Mouse (Mus musculus) stomach, embryonic 14.5 days (tissue): ENCODE measurements around the gene Pbx1. TPM values are rescaled to one million over a fixed set of nuclear protein-coding genes. Genes with fewer than 3 reads are reported as not detected.

Experiments
- ATAC-seq: fragments of 200-750 bp; cut with Nextera tagmentation; 2 replicates; pipeline ENCODE4 v1.8.0; 2017; ENCODE audit warnings: low read depth, moderate TSS enrichment; ENCODE audit not compliant: insufficient number of reproducible peaks, insufficient read depth, low FRiP score
- H3K27ac ChIP-seq: fragments of 300-500 bp; sonication (generic); 2 replicates; pipeline ENCODE4 v1.5.1; 2014; ENCODE audit warnings: mild to moderate bottlenecking, low read length, moderate library complexity, mixed read lengths
- H3K27me3 ChIP-seq: fragments of 300-500 bp; sonication (generic); 2 replicates; pipeline ENCODE4 v1.6.1; 2014; ENCODE audit warnings: low read length, control low read depth, mixed read lengths; ENCODE audit not compliant: control insufficient read depth, insufficient read depth
- H3K36me3 ChIP-seq: fragments of 300-500 bp; sonication (generic); 2 replicates; pipeline ENCODE4 v1.6.1; 2014; ENCODE audit warnings: mild to moderate bottlenecking, control low read depth, low read length, moderate library complexity, mixed read lengths; ENCODE audit not compliant: control insufficient read depth, insufficient read depth
- H3K4me1 ChIP-seq: fragments of 300-500 bp; sonication (generic); 2 replicates; pipeline ENCODE4 v1.6.1; 2014; ENCODE audit warnings: low read length, control low read depth, mixed read lengths; ENCODE audit not compliant: control insufficient read depth, insufficient read depth
- H3K4me2 ChIP-seq: fragments of 300-500 bp; sonication (generic); replicated peaks from 2 replicates; pipeline ENCODE4 v1.6.1; 2014; ENCODE audit warnings: low read depth, low read length, control low read depth
- H3K4me3 ChIP-seq: fragments of 300-500 bp; sonication (generic); 2 replicates; pipeline ENCODE4 v1.5.1; 2014; ENCODE audit warnings: low read depth, low read length, control low read depth
- H3K9ac ChIP-seq: fragments of 300-500 bp; sonication (generic); replicated peaks from 2 replicates; pipeline ENCODE4 v1.6.1; 2014; ENCODE audit warnings: low read depth, mild to moderate bottlenecking, control low read depth, low read length, moderate library complexity, mixed read lengths
- H3K9me3 ChIP-seq: fragments of 300-500 bp; sonication (generic); 2 replicates; pipeline ENCODE4 v1.6.1; 2016; ENCODE audit warnings: low read depth, low read length, control low read depth; ENCODE audit not compliant: control insufficient read depth
- WGBS: fragments of 180-500 bp; shearing (Covaris S2); extraction: QIAGEN DNeasy Blood & Tissue Kit; methylation state at CpG from one replicate; pipeline ENCODE4 v1.1.7; 2014; 5-methylcytosine and 5-hydroxymethylcytosine counted together
- polyA plus RNA-seq: library from polyadenylated mRNA; unstranded; fragments of >200 nt; fragmentation: Nextera tagmentation; extraction: Ambion mirVana; gene quantifications from 2 replicates; pipeline ENCODE4 v1.2.1, GENCODE M21; 2014

Gene Pbx1
- polyA plus RNA-seq, 1 experiment from 2014 or later = 64.1 TPM

- WGBS = 25% methylated on average over 3 of the region's 3 CpGs
- ATAC-seq = no peak
- H3K27ac ChIP-seq = no peak overlapping the region
- H3K9me3 ChIP-seq = no peaks in the 10 kb centered on the region
- H3K36me3 ChIP-seq = peaks cover 2% of the 10 kb centered on the region; the same call in 1 of the 2 replicates
- H3K27me3 ChIP-seq = no peaks in the 10 kb centered on the region
- no peak overlapping the region for H3K9ac ChIP-seq
- H3K4me2 ChIP-seq = no peak overlapping the region
- no peak overlapping the region for H3K4me3 ChIP-seq
- peaks cover 13% of the 10 kb centered on the region for H3K4me1 ChIP-seq
These were observed 55.7 kb downstream of the Pbx1 start for GRCm38 (mm10) chr1:168376330-168376729.

- Histone ChIP-seq H3K36me3 (peaks cover 2% of the 10 kb centered on the region; the same call in 1 of the 2 replicates), H3K27ac (no peak overlapping the region), H3K9me3 (no peaks in the 10 kb centered on the region), H3K9ac (no peak overlapping the region), H3K4me1 (peaks cover under 1% of the 10 kb centered on the region; the same call in 1 of the 2 replicates), H3K4me2 (no peak overlapping the region), H3K4me3 (no peak overlapping the region), H3K27me3 (no peaks in the 10 kb centered on the region)
- ATAC-seq = no peak
- WGBS = 78% methylated on average over 12 of the region's 12 CpGs
These were observed 57.0 kb downstream of the Pbx1 start for GRCm38 (mm10) chr1:168374953-168375600.

DNA sequence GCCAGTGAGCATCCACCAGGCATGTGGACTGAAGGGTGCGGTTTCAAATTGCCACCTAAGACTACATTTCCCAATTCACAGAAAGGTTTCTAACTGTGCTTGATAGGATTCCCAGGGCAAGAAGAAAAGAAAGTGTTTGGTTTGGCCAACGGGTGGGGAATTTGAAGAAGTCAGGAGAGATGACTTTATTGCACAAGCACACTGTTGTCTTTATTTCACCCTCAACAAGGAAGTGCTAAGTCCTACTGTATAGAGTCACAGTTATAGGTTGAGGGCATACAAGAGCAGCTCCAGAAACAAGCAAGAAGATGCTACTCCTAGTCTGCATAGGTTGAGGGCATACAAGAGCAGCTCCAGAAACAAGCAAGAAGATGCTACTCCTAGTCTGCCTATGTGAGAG, 60.0 kb downstream of the Pbx1 start:
- H3K9me3 ChIP-seq = no peaks in the 10 kb centered on the region
- H3K36me3 ChIP-seq = peaks cover 4% of the 10 kb centered on the region; the same call in 1 of the 2 replicates
- H3K27me3 ChIP-seq = no peaks in the 10 kb centered on the region
- H3K4me3 ChIP-seq = no peak overlapping the region
- H3K9ac ChIP-seq = no peak overlapping the region
- H3K4me2 ChIP-seq = no peak overlapping the region
- WGBS = 86% methylated on average over 2 of the region's 2 CpGs
- no peaks in the 10 kb centered on the region for H3K4me1 ChIP-seq
- H3K27ac ChIP-seq = no peak overlapping the region
- ATAC-seq = no peak

DNA sequence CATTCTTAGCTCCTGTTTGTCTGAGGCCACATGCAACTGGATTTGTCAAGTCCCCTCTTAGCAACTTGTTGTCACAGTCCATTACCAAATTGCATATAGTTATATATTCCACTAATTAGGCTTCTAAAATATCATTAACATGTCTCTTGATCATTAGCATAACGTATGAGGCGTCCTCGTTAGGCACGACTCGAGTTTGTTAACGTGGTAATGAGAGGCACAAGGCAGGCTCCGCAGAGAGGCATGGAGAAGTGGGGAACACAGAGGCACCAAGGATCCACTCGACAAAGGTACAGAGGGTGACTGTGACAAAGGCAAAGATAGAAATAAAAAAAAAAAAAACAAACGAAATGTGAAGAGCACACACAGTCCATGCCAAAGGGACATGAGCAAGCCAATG, 61.1 kb downstream of the Pbx1 start:
- H3K36me3 ChIP-seq = peaks cover 5% of the 10 kb centered on the region; the same call in 1 of the 2 replicates
- H3K4me2 ChIP-seq = no peak overlapping the region
- no peak for ATAC-seq
- H3K4me3 ChIP-seq = no peak overlapping the region
- WGBS = 86% methylated on average over 9 of the region's 9 CpGs
- no peak overlapping the region for H3K9ac ChIP-seq
- H3K27ac ChIP-seq = no peak overlapping the region
- H3K4me1 ChIP-seq = no peaks in the 10 kb centered on the region
- H3K27me3 ChIP-seq = no peaks in the 10 kb centered on the region
- no peaks in the 10 kb centered on the region for H3K9me3 ChIP-seq

DNA sequence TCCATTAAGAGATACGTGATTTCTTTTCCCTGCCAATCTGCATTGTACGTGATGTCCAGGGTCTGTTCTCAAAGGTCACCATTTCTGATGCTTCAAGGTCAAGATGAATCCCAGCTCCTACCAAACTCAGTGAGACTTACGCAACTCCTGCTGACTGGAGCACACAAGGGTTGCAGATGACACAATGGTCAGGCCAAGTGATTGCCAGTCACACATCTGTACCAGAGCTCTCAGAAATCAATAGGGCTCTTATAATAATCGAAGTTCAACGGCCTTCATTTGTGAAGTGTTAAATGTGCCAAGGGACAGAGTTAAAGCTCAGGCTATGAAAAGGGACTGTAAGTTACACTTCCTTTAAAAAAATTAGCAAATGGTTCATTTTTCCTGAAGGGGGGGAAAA, 65.8 kb downstream of the Pbx1 start:
- H3K9me3 ChIP-seq = no peaks in the 10 kb centered on the region
- no peak overlapping the region for H3K4me2 ChIP-seq
- WGBS = 87% methylated on average over 5 of the region's 5 CpGs
- H3K27ac ChIP-seq = no peak overlapping the region
- peaks cover 9% of the 10 kb centered on the region; the same call in 1 of the 2 replicates for H3K36me3 ChIP-seq
- no peak overlapping the region for H3K4me3 ChIP-seq
- H3K27me3 ChIP-seq = no peaks in the 10 kb centered on the region
- no peaks in the 10 kb centered on the region for H3K4me1 ChIP-seq
- H3K9ac ChIP-seq = no peak overlapping the region
- no peak for ATAC-seq

- Histone ChIP-seq H3K27ac (no peak overlapping the region), H3K4me3 (no peak overlapping the region), H3K27me3 (no peaks in the 10 kb centered on the region), H3K36me3 (peaks cover 13% of the 10 kb centered on the region; the same call in 1 of the 2 replicates), H3K9me3 (no peaks in the 10 kb centered on the region), H3K4me2 (no peak overlapping the region), H3K9ac (no peak overlapping the region), H3K4me1 (0 out of 2 replicates have a peak, but pooled peaks cover 3% of the 10 kb centered on the region)
- ATAC-seq = no peak
- 81% methylated on average over 7 of the region's 7 CpGs for WGBS
These were observed 67.7 kb downstream of the Pbx1 start for GRCm38 (mm10) chr1:168364325-168364724.

- Histone ChIP-seq H3K4me3 (no peak overlapping the region), H3K36me3 (peaks cover 13% of the 10 kb centered on the region; the same call in 1 of the 2 replicates), H3K4me2 (no peak overlapping the region), H3K27ac (no peak overlapping the region), H3K4me1 (peaks cover 11% of the 10 kb centered on the region), H3K9ac (no peak overlapping the region), H3K9me3 (no peaks in the 10 kb centered on the region), H3K27me3 (no peaks in the 10 kb centered on the region)
- 94% methylated on average over 11 of the region's 11 CpGs for WGBS
- ATAC-seq = no peak
These were observed 69.0 kb downstream of the Pbx1 start for GRCm38 (mm10) chr1:168363053-168363452.

- Histone ChIP-seq H3K27ac (no peak overlapping the region), H3K9ac (no peak overlapping the region), H3K27me3 (no peaks in the 10 kb centered on the region), H3K4me3 (no peak overlapping the region), H3K9me3 (no peaks in the 10 kb centered on the region), H3K4me1 (peaks cover 17% of the 10 kb centered on the region), H3K4me2 (no peak overlapping the region), H3K36me3 (peaks cover 12% of the 10 kb centered on the region; the same call in 1 of the 2 replicates)
- 80% methylated on average over 10 of the region's 10 CpGs for WGBS
- ATAC-seq = no peak
These were observed 69.6 kb downstream of the Pbx1 start for GRCm38 (mm10) chr1:168362464-168362863.
